Mouse (Mus musculus) brain, embryonic 14.5 days (tissue): ENCODE data around the gene Hilpda.

ENCODE experiments used
- CTCF ChIP-seq: fragments of 200-500 bp; IDR thresholded peaks from 2 replicates; pipeline ENCODE4 v1.5.1; 2012; ENCODE audit warnings: inconsistent platforms, mild to moderate bottlenecking, moderate library complexity, borderline replicate concordance; ENCODE audit not compliant: insufficient read depth, insufficient read length; ENCODE audit errors: extremely low read depth
- POLR2A ChIP-seq: fragments of 200-500 bp; IDR thresholded peaks from 2 replicates; pipeline ENCODE4 v1.6.1; 2012; ENCODE audit warnings: mild to moderate bottlenecking, inconsistent platforms, borderline replicate concordance; ENCODE audit not compliant: poor library complexity, insufficient read depth, insufficient read length, severe bottlenecking; ENCODE audit errors: extremely low read depth

GRCm38 (mm10) chr6:29269006-29269668 is 3.2 kb upstream of the Hilpda start:
- TF ChIP-seq CTCF (no peak), POLR2A (no peak)
